Mouse (Mus musculus) v-Abl transformed pro-B cells (cell line): ENCODE data around the gene Prdm16.

Experiments
- in situ Hi-C, 2 experiments: fragments of 400-800 bp; cut with MboI; formaldehyde crosslinking; loops; one replicate each; pipeline ENCODE4 v1.15.1; 2025; ENCODE audit not compliant: unreplicated experiment in 2 of 2

The Prdm16 gene

DNA sequence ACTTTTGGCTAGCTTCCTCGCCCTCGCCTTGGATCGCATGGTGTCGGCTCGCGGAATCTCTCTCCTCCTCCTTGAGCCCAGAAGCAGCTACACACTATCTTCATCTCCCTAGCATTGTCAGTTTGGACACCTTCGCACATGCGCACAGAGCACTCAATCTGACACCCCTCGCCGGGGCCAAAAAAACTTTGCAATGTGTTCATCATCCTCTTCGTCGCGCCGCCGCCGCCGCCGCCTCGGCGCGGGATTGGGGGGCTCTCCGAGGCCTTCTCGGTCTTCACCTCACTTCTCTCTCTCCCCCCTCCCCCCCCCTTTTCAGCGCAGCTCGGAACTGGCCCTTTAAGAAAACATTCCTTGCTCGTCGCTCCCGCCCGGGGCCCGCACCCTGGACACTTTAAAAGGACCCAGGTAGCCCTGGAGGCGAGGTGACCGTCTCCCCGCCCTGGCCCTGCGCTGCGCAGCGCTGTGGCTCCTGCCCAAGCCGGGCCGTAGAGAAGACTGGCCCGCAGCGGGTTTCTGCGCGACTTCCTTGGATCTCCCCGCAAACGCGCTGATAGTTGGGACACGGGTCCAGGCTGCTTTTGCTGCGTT is at the start of gene Prdm16:
TSS of gene Prdm16 (minus strand) at position 153 of the 591 bp plus-strand sequence.
- in situ Hi-C loops, result no loop called here

GRCm38 (mm10) chr4:154683068-154683752 is 46.5 kb upstream of the Prdm16 start:
- in situ Hi-C loops, result no loop called here

- in situ Hi-C loops, result no loop called here
Observed at GRCm38 (mm10) chr4:154682311-154682710, 45.6 kb upstream of the Prdm16 start.

DNA sequence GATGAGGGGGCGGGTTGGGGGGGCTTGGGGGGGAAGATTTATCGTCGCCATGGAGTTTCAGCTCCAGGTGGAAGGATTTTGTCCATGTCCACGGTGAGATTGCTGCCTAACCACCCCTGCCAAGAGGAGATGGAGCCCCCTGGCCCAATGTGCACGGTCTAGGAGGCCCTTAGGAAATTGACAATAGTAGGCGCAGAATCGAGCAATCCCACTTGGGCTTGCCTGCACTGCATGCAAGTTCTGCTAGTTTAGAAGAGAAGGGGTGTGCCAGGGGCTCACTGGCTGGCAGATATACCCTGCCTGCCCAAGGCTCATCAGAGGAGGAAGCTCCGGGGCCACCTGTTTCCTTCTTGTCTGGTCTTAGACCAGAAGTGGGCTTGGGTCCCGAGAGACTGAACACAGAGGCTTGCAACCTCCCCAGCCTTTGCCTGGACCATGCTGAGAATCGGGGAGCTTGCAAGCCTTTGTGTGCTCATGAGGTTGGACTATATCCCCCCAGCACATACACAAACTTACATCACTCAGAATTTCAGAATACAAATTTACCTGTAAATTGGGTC is 38.8 kb upstream of the Prdm16 start:
- in situ Hi-C loops, result no loop called here

DNA sequence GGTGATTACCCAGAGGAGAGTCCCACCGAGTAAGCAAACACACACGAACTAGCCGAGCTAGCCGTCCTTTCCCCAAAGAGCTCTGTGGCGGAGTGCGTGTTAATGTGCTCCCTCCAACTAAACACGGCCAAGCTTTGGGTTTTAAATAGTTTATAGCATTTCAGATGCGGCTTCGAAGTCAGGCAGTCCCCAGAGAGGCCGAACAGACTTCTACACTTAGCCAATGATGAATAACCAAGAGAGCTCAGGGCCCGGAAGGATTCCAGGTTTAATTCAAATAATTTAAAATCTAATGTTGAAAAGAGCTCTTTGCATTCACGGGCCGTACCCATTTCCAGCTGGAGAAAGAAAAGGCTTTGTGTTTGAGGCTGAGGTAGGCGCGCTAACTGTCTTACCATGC is 38.3 kb upstream of the Prdm16 start:
- in situ Hi-C loops, result no loop called here

- in situ Hi-C loops, result no loop called here
Observed at GRCm38 (mm10) chr4:154674541-154674940, 37.9 kb upstream of the Prdm16 start.

GRCm38 (mm10) chr4:154673986-154674385 is 37.3 kb upstream of the Prdm16 start:
- in situ Hi-C loops, result no loop called here

DNA sequence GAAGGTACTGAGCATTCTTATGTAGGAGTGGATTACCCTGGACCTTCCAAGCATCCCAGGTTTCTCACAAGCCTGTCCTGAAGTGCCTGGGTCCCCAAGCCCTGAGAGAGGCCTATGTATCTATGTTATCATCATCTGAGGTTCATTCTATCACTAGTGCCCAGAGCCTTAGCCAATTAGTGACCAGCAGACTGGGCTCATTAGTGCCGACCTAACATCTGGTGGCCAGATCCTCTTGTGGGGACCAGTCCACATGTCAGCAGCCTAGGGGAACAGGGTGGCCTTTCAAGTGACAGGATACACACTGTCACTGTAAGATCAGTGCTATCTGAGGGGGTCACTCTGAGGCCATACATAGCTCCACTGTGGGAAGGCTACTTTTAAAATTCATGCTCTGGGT is 35.4 kb upstream of the Prdm16 start:
- in situ Hi-C loops, result no loop called here

- in situ Hi-C loops, result no loop called here
Observed at GRCm38 (mm10) chr4:154671232-154671912, 34.7 kb upstream of the Prdm16 start.

GRCm38 (mm10) chr4:154667767-154668166 is 31.1 kb upstream of the Prdm16 start, which contains the start of gene Actrt2:
Gene Actrt2, minus strand, starts transcription at chr4:154667867.
- in situ Hi-C loops, result no loop called here

DNA sequence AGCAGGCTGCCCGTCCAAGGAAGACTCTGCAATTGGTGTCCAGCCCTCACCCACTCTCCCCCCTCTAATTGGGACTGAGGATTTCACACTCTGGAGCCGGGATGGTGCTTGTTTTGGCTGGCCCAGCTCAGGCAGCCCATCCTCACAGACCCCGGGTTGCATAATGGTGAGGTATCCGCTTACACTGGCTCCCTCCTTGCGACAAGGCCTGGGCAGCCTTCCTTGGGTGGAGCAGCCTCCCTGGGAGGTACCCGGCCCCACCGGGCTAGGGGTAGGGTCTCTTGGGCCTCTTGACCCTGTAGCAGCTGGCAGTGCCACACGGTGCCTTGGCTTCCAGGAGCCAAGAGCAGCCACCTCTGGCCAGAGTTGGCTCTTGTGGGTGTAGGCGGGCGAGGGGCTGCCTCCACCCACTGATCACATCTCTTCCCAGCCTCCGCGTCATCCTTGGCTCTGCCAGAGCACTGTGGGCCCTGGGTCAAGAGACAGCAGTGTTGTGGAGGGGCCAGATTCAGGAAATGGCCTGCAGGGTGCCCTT is 26.1 kb upstream of the Prdm16 start:
- in situ Hi-C loops, result no loop called here

DNA sequence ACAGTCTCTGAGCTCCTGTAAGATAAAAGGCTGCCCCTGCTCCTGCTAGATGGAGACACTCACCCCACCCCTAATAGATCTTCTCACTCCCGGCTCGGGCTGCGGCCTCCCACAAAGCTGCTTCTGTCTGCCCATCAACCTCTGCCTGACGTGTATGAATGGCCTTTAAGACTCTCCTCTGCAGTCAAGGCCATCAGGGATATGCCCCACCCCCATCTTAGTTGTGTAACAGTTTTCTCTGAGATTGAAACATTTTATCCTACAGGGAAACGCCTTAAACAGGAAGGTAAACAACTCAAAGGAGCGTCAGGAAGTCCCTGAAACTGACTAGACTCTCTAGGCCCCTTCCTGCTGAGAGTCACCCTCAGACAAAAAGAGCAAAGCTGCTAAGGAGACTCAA is 24.6 kb upstream of the Prdm16 start:
- in situ Hi-C loops, result no loop called here

DNA sequence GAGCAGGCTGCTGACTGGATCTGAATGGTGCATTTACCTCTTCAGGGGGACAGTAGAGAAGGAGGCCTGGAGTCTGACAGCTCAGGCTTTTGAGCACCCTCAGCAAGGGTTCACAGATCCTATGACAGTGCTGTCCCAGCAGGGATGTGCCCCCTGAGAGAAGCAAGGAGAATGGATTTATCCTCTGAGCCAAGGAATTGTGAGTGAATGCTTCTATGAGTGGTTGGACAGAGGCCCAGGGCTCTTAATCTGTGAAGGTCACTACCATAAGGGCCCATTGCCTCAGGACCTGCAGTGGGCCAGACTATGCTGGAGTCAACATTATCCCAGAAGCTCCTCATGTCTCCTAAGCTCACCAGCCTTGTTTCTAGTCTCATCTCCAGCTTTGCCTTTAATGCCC is 23.4 kb upstream of the Prdm16 start:
- in situ Hi-C loops, result no loop called here

DNA sequence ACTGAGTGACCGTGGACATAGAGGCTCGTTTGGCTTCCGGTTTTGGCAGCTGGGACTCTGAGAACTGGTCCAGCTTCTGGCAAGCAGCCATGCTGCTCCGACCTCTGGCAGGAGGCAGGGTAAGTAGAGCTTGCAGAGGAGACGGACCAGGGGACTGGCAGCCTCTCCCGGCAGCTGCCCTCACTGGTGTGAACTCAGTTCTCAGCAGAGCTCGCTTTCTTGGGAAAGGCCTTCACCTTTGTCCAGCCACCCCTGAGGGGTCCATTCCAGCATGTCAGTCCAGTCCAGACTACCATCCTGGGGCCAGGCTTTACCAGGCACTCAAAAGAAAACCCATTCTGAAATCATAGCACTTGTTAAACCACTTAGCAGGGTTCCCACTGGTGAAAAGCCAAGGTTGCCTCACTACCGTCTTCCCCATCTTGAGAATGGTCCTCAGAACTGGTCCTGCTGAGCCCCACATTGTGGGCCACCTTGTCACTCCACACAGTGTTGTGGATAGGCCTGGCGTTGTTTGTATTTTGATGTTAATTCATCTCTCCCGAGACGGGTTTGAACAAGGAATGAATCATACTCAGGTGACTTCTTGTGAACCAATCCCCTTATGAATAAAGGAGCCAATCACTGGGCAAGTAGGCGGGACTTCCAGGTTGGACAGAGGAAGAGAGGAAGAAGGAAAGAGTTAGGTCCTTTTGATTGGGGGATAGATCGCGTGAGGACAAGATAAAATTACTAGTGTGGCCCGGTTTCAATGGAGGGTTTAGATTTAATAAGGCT is 18.6 kb upstream of the Prdm16 start:
- in situ Hi-C loops, result no loop called here

- in situ Hi-C loops, result no loop called here
Observed at GRCm38 (mm10) chr4:154652494-154652893, 15.8 kb upstream of the Prdm16 start.

DNA sequence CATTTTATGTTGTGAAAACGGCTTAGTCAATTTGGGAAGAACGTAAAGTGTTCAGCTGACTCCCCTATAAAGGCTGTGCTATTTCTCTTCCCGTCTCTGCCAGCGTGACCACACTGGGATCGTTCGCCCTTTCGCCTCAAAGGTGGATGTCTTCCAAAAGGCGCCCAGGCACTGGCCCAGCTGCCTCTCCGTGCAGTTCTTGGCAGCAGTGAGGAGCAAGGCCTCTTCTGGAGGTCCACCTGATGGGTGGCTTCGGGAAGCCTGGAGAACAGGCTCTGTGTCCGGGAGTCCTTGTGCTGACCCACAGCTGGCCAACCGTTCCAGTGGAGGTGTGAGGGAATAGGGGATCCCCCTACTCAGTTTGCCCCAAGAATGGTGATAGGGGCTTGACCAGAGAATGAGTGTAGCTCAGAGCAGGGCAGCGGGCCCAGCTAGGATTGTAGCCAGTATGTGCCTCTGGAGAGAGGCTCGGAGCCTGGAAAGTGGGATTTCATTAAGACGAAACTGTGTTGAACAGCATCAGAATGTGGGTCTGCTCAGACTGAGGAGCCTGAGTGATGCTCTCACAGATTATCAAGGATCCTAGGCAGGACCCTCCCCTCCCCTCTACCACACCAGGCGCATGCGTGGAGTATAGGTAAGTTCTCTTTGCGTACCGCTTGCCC is 12.5 kb upstream of the Prdm16 start:
- in situ Hi-C loops, result no loop called here

DNA sequence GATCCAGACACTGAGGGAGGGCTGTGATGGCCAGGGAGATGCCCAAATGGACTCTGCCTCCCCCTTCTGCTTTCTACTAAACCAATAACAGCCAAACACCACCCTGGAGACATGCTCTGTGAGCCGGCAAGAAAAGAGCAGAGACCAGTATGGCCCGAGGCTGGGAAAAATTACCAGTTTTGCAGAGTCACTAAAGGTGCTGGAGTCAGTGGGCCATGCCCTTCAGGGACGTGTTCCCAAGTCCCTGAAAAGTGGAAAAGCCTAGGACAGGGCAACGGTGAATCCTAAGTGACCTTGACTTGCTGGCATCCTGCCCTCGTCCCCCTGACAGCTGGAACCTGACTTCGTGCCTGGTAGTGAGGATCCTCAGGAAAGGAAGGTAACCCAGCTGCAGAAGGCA is 5.8 kb upstream of the Prdm16 start:
- in situ Hi-C loops, result no loop called here

DNA sequence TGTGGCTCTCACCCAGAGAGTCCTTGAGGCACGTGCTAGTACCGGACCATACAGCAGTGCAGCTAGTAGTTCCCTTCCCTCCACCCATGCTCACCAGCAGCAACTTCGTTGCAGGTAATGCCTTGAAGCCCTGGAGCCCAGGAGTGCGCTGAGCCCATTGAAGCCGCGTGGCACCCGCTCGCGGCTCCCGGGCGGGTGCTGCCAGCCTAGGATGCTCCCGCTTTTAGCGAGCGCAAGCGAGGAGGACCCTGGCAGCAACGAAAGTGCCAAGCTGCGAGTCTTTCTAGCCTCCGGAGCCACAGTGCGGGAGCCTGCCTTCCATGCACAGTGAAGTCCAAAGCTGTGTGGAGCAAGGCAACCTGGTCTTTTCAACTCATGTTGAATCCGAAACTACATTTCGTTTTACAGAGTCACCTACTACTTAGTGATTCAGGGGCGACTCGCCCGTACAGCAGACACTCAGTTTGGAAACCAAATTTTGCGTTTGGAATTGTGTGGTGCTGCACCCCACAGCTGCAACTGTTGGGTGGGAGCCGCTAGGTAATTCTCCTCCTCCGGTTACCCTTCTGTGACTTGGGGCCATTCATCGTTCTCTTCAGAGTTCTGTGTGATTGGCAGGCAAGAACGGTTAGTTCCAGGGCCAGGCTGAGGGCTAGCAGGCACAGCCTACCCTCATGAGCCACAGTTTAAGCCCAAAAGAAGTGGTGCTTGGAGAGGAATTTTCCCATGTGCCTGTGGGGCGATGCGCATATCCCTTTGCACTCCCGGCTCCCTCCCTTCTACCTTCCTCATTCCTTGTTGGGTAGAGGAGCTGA is 4.8 kb upstream of the Prdm16 start:
- in situ Hi-C loops, result no loop called here
